Mouse (Mus musculus) lung, embryonic 14.5 days (tissue): Measurements from ENCODE around the gene Tap2. TPM values are rescaled to one million over a fixed set of nuclear protein-coding genes. Genes with fewer than 3 reads are reported as not detected.

Source experiments
- ATAC-seq: fragments of 200-750 bp; cut with Nextera tagmentation; 2 replicates; pipeline ENCODE4 v1.8.0; 2017; ENCODE audit warnings: mild to moderate bottlenecking, moderate TSS enrichment, moderate library complexity; ENCODE audit not compliant: insufficient read depth
- DNase-seq: peaks from one replicate; pipeline ENCODE4 v3.0.0-alpha.2; 2015
- H3K27ac ChIP-seq: fragments of 300-500 bp; sonication (generic); 2 replicates; pipeline ENCODE4 v1.5.1; 2014; ENCODE audit warnings: low read depth, mild to moderate bottlenecking, moderate library complexity
- H3K27me3 ChIP-seq: fragments of 300-500 bp; sonication (generic); 2 replicates; pipeline ENCODE4 v1.6.1; 2014; ENCODE audit warnings: low read length, control low read depth; ENCODE audit not compliant: insufficient read depth
- H3K36me3 ChIP-seq: fragments of 300-500 bp; sonication (generic); 2 replicates; pipeline ENCODE4 v1.6.1; 2014; ENCODE audit warnings: control low read depth; ENCODE audit not compliant: insufficient read depth
- H3K4me1 ChIP-seq: fragments of 300-500 bp; sonication (generic); 2 replicates; pipeline ENCODE4 v1.6.1; 2014; ENCODE audit warnings: antibody characterized with exemption, control low read depth; ENCODE audit not compliant: insufficient read depth
- H3K4me2 ChIP-seq: fragments of 300-500 bp; sonication (generic); 2 replicates; pipeline ENCODE4 v1.6.1; 2014; ENCODE audit warnings: mild to moderate bottlenecking
- H3K4me3 ChIP-seq: fragments of 300-500 bp; sonication (generic); 2 replicates; pipeline ENCODE4 v1.5.1; 2014; ENCODE audit warnings: low read depth, low read length
- H3K9ac ChIP-seq: fragments of 300-500 bp; sonication (generic); 2 replicates; pipeline ENCODE4 v1.6.1; 2014
- H3K9me3 ChIP-seq: fragments of 300-500 bp; sonication (generic); 2 replicates; pipeline ENCODE4 v1.6.1; 2016; ENCODE audit warnings: low read depth, low read length, control low read depth
- CTCF ChIP-seq: IDR thresholded peaks from 2 replicates; pipeline ENCODE4 v1.5.1; 2016; ENCODE audit warnings: antibody characterized with exemption, low read depth
- WGBS: fragments of 180-500 bp; shearing (Covaris S2); extraction: QIAGEN DNeasy Blood & Tissue Kit; methylation state at CpG from one replicate; pipeline ENCODE4 v1.1.7; 2014; 5-methylcytosine and 5-hydroxymethylcytosine counted together
- polyA plus RNA-seq: library from polyadenylated mRNA; unstranded; fragments of >200 nt; fragmentation: Nextera tagmentation; extraction: Ambion mirVana; gene quantifications from 2 replicates; pipeline ENCODE4 v1.2.1, GENCODE M21; 2014

Gene Tap2
- polyA plus RNA-seq, 1 experiment from 2014 or later: 3.7 TPM

DNA sequence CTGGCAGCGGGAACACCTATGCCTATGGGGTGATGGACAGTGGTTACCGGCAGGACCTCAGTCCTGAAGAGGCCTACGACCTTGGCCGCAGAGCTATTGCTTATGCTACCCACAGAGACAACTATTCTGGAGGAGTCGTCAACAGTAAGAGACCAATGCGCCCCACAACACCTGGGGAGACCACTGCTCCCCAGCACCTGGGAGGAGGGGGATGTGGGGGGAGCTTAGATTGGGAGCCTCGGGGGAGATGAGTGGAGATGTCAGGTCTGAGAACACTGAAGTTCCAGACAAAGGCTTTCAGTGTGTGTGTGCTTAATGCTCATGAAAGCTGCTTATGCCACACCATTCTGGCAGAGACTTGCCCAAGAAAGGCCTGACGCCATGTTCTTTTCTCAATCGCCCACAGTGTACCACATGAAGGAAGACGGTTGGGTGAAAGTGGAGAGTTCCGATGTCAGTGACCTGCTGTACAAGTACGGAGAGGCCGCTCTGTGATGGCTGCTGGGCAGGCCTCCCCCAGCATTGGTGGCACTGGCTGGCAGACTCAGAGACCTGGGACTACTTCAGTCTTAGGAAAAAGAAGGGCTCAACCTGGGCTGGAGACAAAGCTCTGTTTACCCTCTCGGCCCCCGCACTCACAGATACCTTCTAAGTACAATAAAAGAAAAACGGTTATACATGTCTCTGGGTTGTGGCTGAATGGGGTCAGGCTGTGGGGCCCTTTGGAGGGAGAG lies 2.4 kb upstream of the Tap2 start:
- DNase-seq (no peak), ATAC-seq (no peak)
- WGBS: 83% methylated on average over 16 of the region's 16 CpGs
- no peaks in the 10 kb centered on the region for H3K9me3 ChIP-seq
- peaks cover 46% of the 10 kb centered on the region for H3K27me3 ChIP-seq
- H3K4me3 ChIP-seq: no peak overlapping the region
- no peak overlapping the region for H3K27ac ChIP-seq
- H3K4me1 ChIP-seq: no peaks in the 10 kb centered on the region
- H3K4me2 ChIP-seq: no peak overlapping the region
- TF ChIP-seq CTCF: no peak
- H3K36me3 ChIP-seq: no peaks in the 10 kb centered on the region
- no peak overlapping the region for H3K9ac ChIP-seq

DNA sequence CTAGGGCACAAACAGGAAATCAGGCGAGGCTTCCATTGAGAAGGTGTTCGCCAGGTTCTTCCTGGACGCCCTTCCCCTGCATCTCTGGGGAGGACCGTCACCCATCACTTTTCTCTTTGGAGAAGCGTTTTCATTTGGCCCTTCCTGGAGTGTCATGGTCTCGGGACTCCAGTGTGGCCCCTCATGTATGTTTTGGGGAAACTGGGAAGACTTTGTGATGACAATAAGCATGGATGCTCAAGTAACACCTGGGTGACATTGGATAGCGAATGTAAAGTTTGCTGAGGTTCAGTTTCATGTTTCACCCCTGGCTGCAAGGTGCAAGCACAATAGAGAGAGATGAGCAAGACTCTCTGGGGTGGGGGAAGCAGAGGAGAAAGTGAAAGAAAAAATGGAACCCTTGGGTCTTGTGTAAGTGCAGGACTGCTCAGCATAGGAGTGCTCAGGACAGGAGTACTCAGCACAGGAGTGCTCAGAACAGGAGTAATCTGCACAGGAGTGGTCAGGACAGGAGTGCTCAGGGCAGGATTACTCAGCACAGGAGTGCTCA lies 1.7 kb upstream of the Tap2 start:
- no peaks in the 10 kb centered on the region for H3K4me1 ChIP-seq
- H3K27me3 ChIP-seq: peaks cover 40% of the 10 kb centered on the region

DNA sequence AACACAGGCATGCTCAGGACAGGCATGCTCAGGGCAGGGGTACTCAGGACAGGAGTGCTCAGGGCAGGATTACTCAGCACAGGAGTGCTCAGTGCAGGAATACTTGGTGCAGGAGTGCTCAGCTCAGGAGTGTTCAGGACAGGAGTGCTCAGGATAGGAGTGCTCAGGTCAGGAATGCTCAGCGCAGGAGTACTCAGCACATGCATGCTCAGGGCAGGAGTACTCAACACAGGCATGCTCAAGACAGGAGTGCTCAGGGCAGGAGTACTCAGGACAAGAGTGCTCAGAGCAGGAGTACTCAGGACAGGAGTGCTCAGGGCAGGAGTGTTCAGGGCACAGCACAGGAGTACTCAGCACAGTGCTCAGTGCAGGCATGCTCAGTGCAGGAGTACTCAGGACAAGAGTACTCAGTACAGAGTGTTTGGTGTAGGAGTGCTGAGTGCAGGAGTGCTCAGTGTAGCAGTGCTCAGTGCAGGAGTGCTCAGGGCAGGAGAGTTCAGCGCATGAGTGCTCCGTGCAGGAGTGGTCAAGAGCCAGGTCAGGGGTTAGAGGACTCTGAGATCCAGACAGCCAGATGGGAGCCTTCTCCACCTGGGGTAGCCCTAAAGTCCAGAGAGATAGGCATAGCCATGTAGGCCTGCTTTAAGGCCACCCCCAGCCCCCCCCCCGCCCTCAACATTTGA lies 426 bp upstream of the Tap2 start:
- DNase-seq (no peak), ATAC-seq (no peak)
- Histone ChIP-seq H3K36me3 (no peaks in the 10 kb centered on the region), H3K27ac (no peak overlapping the region), H3K4me1 (no peaks in the 10 kb centered on the region), H3K4me2 (no peak overlapping the region), H3K27me3 (peaks cover 31% of the 10 kb centered on the region), H3K9ac (no peak overlapping the region), H3K9me3 (no peaks in the 10 kb centered on the region), H3K4me3 (no peak overlapping the region)
- TF ChIP-seq CTCF: no peak
- 70% methylated on average over 4 of the region's 4 CpGs for WGBS

More for the DNA sequence above, 1.7 kb upstream of the Tap2 start:
- Histone ChIP-seq H3K9me3 (no peaks in the 10 kb centered on the region), H3K4me3 (no peak overlapping the region), H3K27ac (no peak overlapping the region), H3K36me3 (no peaks in the 10 kb centered on the region), H3K9ac (no peak overlapping the region), H3K4me2 (no peak overlapping the region)
- DNase-seq (no peak), ATAC-seq (no peak)
- WGBS: 57% methylated on average over 7 of the region's 7 CpGs
- no peak for TF ChIP-seq CTCF

DNA sequence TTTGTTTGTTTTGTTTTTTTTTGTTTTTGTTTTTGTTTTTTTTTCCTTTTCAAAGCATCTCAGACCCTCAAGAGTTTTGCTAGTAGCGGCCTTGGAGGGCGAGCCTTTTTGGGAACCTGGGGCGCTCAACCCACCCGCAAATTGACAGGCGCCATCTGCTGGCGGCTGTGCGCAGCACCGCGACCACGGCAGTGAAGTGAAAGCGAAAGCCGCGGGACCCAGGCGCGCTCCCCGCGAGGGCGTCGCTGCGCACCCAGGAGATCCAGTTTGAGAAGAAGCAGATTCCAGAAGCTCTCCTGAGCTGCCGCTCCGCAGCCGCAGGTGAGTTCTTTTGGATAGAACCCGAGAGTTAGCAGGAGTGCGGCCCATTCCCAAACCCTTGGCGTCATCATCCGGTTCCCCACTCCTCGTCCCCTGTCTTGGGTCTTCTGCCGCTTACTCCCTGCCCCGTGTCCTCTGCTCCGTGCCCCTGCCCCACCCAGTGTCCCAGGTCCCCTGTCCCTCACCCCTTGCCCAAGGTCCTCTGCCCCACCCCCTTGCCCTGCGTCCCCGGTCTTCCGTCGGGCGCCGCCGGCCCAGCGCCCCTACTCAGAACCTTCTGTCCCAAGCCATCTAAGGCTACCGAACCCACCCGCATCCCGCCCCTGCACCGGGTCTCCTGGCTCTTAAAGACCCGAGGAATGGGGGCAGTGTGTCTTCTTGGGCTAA lies 1.1 kb downstream of the Tap2 start:
- DNase-seq (peak; percentile 93), ATAC-seq (peak; percentile 42; the same call in 1 of the 2 replicates)
- H3K9me3 ChIP-seq: no peaks in the 10 kb centered on the region
- no peaks in the 10 kb centered on the region for H3K36me3 ChIP-seq
- no peaks in the 10 kb centered on the region for H3K4me1 ChIP-seq
- under 1% methylated on average over 44 of the region's 44 CpGs for WGBS
- H3K4me2 ChIP-seq: peak overlapping the region; percentile 93
- peak overlapping the region; percentile 66 for H3K9ac ChIP-seq
- TF ChIP-seq CTCF: peak; percentile 89
- H3K27ac ChIP-seq: no peak overlapping the region
- peak overlapping the region; percentile 69 for H3K4me3 ChIP-seq
- peaks cover 17% of the 10 kb centered on the region; the same call in 1 of the 2 replicates for H3K27me3 ChIP-seq

DNA sequence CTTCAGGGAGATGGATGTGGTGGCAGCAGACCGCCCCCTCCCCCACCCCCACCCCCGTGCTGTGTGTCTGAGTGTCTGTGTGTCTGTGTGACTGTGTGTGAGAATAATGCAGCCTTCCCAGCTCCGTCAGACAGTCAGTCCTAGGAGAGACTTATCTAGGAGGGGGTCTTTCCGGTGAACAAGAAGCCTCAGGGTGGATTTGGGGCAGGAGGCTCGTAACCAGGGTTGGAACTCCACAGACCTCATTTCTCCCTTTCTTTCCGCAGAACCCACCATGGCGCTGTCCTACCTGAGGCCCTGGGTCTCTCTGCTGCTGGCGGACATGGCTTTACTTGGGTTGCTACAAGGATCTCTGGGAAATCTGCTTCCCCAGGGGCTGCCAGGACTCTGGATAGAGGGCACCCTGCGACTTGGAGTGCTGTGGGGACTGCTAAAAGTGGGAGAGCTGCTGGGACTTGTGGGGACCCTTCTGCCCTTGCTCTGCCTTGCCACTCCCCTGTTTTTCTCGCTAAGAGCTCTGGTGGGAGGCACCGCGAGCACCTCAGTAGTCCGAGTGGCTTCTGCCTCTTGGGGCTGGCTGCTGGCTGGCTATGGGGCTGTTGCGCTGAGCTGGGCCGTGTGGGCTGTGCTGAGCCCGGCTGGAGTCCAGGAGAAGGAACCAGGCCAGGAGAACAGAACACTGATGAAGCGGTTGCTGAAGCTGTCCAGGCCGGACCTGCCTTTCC lies 1.9 kb downstream of the Tap2 start:
- Histone ChIP-seq H3K27ac (0 out of 2 replicates have a peak overlapping the region, but pooled peaks have one; percentile 1), H3K4me1 (no peaks in the 10 kb centered on the region), H3K4me3 (peak overlapping the region; percentile 69), H3K27me3 (peaks cover 22% of the 10 kb centered on the region; the same call in 1 of the 2 replicates), H3K36me3 (no peaks in the 10 kb centered on the region), H3K9me3 (no peaks in the 10 kb centered on the region), H3K9ac (peak overlapping the region; percentile 66), H3K4me2 (peak overlapping the region; percentile 93)
- WGBS: 16% methylated on average over 18 of the region's 18 CpGs
- no peak for TF ChIP-seq CTCF
- ATAC-seq (peak; percentile 32; the same call in 1 of the 2 replicates), DNase-seq (no peak)

DNA sequence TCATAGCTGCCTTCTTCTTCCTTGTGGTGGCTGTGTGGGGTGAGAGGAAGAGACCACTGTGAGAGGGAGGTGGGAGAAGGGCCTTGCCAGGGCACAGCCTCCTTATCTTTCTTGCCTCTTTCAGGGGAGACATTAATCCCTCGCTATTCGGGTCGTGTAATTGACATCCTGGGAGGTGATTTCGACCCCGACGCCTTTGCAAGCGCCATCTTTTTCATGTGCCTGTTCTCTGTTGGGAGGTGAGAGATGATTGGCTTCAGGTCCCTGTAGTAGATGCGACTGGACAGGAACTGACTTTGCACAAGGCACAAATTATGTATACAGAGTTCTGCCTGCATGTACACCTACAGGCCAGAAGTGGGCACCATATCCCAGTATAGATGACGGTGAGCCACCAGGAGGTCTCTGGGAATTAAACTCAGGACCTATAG lies 2.4 kb downstream of the Tap2 start:
- Histone ChIP-seq H3K4me1 (no peaks in the 10 kb centered on the region), H3K36me3 (no peaks in the 10 kb centered on the region), H3K27ac (no peak overlapping the region), H3K9ac (no peak overlapping the region), H3K9me3 (no peaks in the 10 kb centered on the region), H3K4me3 (peak overlapping the region; percentile 69), H3K27me3 (peaks cover 24% of the 10 kb centered on the region; the same call in 1 of the 2 replicates), H3K4me2 (peak overlapping the region; percentile 93; the same call in 1 of the 2 replicates)
- ATAC-seq (no peak), DNase-seq (peak; percentile 63)
- peak; percentile 68 for TF ChIP-seq CTCF
- WGBS: 20% methylated on average over 9 of the region's 9 CpGs
